Mouse (Mus musculus): Measurements from ENCODE around the gene Arhgap24.
A peak's percentile ranks its signal among the peaks of the same experiment; 100 is the strongest.

The Arhgap24 gene

DNA sequence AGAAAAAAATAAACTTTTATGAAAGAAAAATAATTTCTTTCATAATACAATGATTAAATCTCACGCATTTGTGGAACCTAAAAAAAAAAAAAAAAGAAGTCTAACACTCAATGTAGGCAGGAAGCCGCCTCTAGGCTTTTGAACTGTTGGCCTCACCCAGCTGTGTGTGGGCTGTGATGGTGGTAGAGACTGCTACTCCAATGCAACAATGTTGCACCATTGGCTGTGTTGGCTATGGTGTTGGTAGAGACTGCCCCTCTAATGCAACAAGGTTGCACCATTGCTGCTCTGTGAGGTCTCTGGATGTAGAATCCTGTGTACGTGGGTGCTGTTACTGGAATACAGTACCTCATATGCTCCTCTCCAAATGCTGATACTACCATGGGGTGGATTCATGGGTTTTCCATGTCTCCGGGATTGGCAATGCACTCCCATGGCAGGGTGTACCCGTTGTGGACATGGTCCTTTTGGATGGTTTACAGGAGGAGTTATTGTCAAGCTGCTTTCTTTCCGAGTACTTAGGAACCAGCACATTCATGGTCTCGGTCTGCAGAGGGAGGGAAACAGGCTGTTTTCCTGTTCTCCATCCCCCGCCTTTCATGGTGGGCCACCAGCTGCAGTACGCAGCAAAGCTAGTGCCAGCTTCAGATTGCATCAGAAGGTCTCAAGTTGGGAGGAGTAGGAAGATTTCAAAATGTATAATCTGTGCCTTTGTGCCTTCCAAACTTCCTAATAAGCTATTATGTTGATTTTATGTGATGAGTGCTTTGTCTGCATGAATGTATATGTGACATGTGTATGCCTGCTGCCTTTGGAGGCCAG is 186.8 kb downstream of the Arhgap24 start:
- no peak for DNase-seq (ENCODE audit: extremely low spot score, low read depth, low spot score)

DNA sequence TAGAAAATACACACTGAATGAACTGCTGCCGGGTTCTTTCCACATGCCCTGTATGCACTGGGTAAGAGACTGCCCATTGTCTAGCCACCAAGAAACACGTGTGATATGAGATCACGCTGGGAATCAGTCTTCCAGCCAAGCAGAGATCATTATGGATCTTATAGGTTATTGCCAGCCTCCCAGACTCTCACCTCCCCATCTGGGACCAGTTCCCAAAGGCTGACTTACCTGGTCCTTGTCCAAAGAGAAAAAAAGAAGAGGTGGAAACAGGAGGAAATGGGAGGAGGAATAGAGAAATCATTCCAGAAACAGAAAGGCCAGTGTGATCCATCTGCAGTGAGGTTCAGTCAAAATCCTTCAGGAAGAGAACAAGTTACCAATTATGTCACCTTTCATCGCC is 189.0 kb downstream of the Arhgap24 start:
- DNase-seq (ENCODE audit: extremely low spot score, low read depth, low spot score), result no peak

DNA sequence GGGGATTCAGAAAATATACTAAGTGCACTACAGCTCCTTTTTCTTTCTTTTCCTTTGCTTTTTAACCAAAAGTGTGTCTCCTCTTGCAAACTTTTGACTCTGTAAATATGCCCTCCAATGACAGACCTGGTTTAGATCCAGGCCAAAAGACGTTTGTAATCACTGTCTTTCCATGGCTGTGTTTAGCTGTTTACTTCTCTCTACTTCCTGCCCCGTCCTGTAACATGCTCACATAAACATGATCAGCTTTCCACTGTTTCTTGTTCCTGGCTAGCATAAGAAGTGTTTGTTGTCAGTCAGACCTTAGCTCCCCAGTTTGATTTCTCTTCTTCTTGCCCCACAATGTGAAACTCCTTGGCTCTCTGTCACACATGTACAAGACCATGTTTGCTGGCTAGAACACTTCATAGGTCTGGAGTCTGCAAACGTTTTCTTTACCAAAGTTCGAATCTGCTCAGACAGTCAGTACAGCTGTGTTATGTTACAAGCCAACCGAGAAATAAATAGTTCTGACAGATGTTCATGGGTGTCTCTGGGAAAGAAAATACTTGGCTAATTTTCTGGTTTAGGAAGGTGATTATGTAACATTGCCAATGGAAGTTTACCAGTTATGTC is 189.6 kb downstream of the Arhgap24 start:
- no peak for DNase-seq (ENCODE audit: extremely low spot score, low read depth, low spot score)

DNA sequence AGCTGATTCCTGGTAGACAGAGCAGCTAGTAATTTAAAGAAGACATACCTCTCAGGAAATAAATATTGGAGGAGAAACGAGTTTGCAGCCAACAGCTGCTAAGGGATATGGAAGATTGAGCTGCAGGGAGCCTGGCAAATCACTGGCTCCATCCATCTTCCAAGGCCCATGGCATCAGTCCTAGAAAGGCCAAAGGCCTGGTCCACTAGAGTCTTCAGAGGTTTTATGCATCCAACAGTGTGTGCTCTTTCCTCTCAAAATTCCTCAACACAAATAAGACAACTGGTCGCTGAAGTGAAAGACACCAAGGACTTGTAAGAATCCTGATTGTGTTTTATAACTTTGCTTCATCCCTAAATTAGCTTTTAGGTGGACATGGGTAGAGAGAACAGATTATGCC is 194.1 kb downstream of the Arhgap24 start:
- no peak for DNase-seq (ENCODE audit: extremely low spot score, low read depth, low spot score)

DNA sequence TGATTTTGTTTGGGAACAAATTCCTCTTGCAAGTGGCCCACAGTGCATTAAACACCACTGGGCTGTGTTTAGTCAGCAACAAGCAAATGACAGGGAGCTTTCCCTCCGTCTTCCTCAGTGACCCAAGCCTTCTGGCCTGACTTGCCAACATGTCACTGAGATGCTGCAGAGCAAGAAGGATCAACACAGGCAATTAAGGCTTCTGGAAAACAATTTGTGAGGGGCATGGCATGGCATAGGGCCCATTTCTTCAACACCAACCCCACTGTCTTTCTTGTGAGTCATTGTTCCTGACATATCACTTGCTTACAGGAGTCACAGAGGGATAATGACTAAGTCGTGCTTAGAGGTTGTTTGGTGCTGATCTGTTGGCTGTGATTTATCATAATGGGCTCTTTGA is 196.0 kb downstream of the Arhgap24 start:
- DNase-seq (ENCODE audit: extremely low spot score, low read depth, low spot score), result no peak

DNA sequence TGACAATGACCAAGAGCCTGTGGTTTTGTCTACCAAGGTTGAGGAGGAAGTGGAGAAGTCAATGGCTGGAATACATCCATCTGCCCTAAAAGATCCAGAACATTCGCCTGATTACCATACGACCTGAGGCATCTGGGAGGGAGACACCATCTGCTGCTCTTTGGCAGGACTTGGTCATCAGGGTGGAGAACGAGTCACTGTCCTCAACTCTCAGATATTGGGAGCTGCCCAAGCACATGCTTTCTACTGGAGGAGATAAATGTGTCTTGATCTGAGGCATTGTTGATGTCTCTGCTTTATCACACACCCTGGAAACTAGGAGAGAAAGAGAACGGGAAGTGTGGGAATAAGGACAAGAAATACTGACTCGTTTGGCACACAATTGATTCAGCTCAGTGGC is 206.5 kb downstream of the Arhgap24 start:
- no peak for DNase-seq (ENCODE audit: extremely low spot score, low read depth, low spot score)

DNA sequence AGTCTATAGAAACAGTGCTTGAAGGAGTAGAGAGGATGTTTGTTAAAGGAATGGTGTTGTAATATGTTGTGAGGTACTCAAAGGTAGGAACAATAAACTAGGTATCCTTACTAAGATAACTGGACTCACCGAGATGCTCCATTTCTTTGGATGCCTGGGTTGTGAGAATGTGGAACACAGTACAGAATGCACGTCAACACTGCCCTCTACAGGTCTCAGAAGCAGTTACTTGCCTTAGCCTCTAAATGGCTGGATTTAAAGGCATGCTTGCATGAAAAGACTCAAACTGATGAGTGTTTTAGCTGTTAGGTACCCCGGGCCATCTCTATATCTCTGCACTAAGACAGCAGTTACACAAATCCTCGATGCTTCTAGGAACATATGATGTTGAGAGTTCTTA is 211.3 kb downstream of the Arhgap24 start:
- peak; percentile 62 for DNase-seq (ENCODE audit: extremely low spot score, low read depth, low spot score)

DNA sequence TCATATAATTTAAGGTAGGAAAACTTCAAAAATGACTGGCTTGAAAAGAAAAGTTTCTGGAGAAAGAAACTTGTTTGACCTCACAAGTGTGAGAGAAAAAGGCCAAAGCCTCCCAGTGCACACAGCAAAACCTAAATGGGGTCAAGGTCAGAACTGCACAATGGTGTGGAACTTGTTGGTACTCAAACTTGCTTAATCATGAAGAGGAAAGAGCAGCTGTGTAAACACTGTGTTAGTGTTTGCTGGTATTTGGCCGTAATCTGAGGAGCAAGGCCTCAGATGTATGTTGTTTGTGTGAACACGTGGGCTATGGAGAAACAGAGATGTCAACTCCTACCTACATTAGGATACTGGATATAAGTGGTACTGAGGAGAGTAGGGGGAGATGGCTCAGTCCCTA is 212.0 kb downstream of the Arhgap24 start:
- DNase-seq (ENCODE audit: extremely low spot score, low read depth, low spot score), result no peak

DNA sequence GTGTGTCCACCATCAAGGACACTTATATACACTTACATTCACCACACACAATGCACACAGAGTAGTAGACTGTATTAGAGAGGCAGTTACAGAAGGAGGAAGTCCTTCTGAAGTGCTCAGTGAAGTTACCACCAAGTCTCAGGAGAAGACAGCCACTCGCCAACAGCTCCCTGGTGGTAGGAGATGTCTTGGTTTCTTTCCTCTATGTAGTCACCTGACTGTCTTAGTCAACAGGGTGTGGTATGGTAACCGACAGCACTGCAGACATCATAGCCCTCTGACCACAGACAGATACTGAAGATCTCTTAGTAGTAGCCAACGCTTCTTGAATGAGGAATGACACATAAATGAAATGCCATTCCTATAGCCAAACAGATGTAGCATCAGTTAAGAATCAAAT is 212.7 kb downstream of the Arhgap24 start:
- no peak for DNase-seq (ENCODE audit: extremely low spot score, low read depth, low spot score)

DNA sequence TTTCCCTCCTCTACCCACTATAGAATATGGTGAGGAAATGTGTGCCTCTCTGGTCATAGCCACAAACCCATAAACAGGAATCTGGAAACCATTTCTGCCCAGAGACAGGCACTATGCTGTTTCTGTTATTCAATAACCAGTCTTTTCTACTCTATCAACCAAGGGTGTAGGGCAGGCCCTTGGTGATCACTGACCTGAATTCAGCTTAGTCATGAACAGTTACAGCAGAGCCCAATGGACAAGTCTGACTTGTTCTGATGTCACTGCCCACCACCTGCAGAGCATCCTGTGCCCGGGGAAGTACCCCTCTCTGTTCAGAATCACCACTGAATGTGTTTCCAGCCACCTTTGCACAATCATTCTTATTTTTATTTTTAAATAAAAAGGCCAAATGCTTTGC is 216.6 kb downstream of the Arhgap24 start:
- DNase-seq (ENCODE audit: extremely low spot score, low read depth, low spot score), result no peak

DNA sequence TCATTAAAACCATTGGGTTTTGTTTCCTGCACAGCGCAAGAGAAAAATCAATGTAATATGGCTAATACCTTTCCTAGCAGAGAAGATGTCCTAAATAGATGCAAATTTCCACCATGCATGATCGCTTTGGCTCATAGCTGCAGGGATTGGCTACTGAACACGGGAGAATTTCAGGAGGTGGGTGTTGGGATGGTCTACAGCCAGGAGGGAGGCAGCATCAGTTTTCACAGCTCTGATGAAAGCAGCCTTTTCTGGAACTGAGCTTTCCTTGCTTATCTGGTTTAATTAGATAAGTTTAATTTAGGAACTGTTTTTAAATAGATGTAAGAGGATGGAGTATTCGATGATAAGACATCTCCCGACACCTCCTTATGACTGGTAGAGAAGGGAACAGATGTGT is 217.2 kb downstream of the Arhgap24 start:
- DNase-seq (ENCODE audit: extremely low spot score, low read depth, low spot score), result no peak

DNA sequence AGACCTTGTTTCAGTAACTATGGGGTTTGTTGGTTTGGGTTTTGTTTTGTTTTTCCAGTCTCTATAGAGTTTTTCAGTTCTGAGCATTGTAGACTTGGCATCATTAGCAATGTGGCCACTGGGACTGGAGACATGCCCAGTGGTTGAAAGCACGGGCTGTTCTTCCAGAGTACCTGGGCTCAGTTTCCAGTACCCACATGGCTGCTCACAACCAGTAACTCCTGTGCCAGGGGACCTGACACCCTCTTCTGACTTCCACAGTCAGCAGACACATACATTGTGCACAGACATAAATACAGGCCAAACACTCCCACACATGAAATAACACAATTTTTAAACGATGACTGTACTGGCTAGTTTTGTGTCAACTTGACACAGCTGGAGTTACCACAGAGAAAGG is 217.7 kb downstream of the Arhgap24 start:
- no peak for DNase-seq (ENCODE audit: extremely low spot score, low read depth, low spot score)

DNA sequence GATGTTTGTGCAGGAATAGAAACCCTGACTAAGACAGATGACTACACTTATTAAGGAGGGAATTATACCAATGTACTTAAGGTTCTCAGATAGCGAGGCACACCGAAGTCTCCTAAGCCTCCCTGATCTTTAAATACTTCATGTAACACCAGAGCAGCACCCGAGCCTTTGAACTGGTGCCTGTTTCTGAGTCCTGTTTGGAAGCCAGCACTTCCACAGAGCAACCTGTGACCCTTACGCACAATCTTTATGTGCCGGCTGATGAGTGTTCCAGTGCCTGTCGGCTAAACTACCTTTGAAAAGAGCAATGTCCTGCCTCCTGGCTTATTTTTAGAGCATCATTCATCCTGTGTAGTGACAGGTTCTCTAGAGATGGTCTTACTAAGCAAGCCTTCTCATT is 221.4 kb downstream of the Arhgap24 start:
- no peak for DNase-seq (ENCODE audit: extremely low spot score, low read depth, low spot score)

DNA sequence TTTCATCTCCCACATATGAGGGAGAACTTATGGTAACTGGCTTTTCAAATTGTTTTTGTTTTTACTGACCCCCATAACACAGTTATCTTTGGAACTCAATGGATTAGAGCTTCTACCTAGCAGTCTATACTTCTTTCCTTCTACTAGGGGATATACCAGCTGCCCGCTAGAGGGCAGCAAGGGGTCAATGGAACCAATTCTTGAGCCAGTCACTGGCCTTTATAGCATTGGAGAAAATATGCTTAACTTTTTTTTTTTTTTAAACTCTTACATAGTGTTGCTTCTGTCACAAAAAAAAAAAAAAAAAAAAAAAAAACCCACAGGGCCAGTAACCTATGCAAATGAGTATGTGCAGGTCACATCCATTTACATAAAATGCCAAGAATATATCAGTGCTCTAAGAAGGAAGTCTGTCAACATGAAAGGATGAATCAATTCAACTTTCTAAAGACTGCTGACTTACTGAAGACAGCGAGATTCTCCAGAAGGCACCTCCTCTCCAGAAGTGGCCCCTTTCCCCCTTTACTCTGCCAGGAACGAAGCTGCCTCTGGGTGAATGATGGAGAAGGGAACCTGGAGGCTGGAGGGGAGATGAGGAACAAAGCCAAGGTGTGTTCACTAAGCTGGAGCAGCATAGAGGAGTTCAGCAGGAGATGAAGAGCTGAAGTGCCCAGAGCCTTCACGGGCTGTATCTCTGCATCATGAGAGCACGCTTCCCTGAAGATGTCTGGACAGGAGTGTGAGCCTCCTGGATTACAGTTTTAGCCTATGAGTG is 222.3 kb downstream of the Arhgap24 start:
- peak; percentile 70 for DNase-seq (ENCODE audit: extremely low spot score, low read depth, low spot score)

DNA sequence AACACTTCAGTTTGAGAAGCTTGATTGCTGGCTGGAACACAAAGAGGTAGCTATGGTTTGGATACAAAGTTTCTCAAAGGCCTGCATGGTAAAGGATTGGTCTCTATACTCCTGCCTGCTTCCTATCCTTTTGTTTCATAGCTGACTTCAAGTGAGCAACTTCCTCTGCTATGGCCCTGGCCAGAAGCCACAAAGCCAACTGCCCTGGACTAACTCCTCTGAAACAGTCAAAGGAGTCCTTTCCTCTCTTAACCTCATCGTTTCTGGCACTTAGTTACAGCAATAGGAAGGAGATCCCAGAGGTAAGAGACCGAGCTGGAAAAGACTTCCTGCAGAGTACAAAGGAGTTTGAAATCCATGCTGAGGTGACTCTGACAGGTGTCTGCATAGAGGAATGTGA is 224.0 kb downstream of the Arhgap24 start:
- no peak for DNase-seq (ENCODE audit: extremely low spot score, low read depth, low spot score)

DNA sequence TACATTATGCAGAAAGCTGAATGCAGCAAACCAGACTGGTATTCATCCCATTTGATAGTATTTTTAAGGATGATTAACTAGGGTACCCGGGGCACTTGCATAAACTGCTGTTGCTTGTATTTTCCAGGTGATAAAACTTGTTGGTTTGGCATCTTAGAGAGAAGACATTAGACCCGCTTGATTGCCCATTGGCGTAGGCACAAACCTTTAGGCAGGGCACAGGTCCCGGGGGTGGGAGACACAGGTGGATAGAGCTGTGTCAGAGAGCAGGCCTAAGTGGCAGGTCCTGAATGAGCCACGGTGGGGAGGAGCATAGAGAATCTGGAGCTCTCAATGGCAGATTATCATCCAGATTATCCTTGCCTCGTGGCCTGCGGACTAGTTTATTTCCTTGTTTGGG is 229.1 kb downstream of the Arhgap24 start:
- no peak for DNase-seq (ENCODE audit: extremely low spot score, low read depth, low spot score)

DNA sequence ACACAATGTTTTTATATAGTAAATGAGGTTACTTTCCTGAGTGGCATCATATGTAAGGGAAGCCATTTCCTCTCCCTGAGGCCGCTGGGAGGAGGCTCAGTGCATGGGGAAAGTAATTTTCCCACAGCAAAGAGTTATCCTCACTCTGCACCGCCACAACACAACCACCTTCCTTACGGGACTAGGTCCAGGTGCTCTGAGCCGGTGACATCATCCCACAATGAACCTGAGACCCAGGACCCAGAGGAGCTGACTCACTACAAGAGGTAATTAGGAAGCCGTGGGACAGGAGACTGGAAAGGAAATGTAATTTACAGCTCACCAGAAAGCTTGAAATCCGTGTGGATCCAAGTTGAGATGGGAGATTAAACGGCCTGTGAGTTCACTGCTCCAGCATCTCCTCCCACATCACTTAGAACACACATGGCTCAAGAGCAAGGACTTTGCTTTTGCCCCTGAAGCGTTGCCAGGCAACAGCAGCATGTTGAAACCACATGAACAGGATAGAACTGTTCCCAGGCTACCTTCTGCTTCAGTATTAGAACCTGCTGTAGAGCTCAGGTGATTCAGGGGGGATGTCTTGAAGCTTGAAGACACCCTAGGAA is 238.3 kb downstream of the Arhgap24 start:
- no peak for DNase-seq (ENCODE audit: extremely low spot score, low read depth, low spot score)

DNA sequence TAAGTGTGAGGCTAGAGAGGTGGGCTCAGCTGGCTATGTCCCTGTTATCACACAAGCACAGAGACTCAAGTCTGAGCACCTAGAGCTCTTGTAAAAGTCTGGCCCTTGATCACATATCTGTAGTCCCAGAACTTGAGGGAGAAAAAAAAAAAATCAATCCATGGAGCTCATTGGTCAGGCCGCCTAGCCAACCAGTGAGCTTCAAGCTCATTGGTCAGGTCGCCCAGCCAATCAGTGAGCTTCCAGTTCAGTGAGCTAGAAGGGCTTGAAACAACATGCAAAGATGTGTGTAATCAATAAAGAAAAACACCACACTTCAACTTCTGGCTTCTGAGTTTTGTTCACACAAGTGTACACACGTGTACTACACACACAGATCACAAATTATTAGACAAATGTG is 242.4 kb downstream of the Arhgap24 start:
- no peak for DNase-seq (ENCODE audit: extremely low spot score, low read depth, low spot score)

DNA sequence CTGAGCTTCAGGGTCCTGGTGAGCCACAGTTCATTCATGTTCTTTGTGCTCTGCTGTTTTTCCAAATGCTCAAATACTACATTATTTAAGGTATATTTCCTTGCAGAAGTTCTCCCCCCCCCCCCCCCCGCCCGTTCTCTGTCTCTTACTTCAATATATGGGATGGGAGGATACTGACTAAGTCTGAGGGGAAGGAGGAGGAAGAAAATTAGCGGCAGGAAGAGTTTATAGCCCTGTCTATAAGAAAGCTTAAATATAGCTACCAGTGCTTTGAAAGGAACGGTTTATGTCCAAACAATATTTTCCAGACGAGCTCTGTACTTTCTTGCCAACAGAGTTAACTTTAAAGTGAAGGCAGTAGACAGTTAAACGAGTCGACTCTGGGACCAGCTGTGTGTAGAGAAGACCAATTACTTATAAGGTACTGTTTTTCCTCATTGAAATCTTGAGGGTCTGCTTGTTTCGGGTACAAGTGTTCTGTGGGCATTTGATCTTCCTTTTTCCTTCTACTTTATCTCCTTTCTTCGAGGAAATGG is 243.7 kb downstream of the Arhgap24 start:
- DNase-seq (ENCODE audit: extremely low spot score, low read depth, low spot score), result no peak

DNA sequence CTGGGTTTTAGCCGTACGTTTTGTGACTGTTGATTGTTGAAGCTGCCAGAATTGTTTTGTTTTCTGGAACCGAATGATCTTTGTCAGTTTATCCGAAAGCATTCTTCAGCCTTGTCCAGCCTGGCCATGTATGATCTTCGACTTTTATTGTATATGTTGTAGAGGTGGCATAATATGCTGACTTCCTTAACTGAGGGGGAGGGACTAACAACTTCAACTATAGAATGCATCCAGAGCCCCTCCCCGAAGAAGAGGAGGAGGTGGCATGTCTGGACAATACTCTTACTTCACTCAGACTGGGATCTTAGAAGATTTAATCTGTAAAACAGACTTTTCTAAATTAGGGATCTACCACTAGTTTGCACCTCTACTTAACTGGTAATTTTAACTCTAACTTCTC is 244.2 kb downstream of the Arhgap24 start:
- no peak for DNase-seq (ENCODE audit: extremely low spot score, low read depth, low spot score)

DNA sequence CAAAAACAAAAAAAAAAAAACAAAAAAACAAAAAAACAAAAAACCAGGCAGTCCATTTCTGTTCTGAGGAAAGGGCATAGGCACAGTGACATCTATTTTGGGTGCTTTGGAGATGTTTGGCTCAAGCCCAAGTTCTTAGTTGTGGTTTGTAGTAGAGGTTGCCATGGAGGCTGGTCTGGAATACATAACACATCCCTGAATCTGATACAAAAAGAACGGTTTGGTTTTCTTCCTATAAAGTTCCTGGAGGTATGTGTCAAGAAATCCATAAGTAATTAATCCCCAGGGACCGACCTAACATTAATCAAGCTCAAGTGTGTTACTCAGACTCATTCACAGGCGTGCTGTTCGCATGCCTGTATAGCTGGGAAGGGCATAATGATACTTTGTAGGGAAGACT is 245.8 kb downstream of the Arhgap24 start:
- no peak for DNase-seq (ENCODE audit: extremely low spot score, low read depth, low spot score)
